Mouse (Mus musculus): ENCODE results near the gene Trpc4. TPM values are rescaled to one million over a fixed set of nuclear protein-coding genes. Genes with fewer than 3 reads are reported as not detected.

The Trpc4 gene
- polyA plus RNA-seq, 1 experiment from 2014 or later = 13.2 TPM

- Histone ChIP-seq H3K4me1 (no peaks in the 10 kb centered on the region), H3K27ac (replicated peaks) (no peak overlapping the region), H3K4me3 (no peak overlapping the region), H3K9ac (replicated peaks) (no peak overlapping the region), H3K36me3 (no peaks in the 10 kb centered on the region), H3K27me3 (no peaks in the 10 kb centered on the region), H3K9me3 (no peaks in the 10 kb centered on the region), H3K4me2 (replicated peaks) (no peak overlapping the region)
- WGBS = 67% methylated on average over 3 of the region's 3 CpGs
- ATAC-seq (replicated peaks) = no peak
Observed at GRCm38 (mm10) chr3:54210112-54210511, 54.3 kb downstream of the Trpc4 start.

DNA sequence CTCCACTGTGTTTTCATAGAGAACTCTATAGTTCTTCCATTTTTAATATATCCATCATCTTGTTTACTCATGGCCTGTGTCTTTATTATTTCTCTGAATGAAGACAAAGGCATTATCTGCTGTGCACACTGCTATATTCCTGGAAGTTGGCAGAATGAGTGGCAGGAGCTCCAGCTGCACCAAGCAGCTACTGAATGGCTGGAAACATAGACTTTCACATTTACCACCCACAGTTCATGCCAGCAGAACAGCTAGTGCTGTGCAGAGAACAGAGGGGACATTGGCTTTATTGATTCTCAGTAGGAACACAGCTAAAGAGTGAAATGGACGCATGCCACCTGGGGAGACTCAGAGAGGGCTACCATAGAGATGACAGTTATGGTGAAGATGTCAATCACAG is 55.6 kb downstream of the Trpc4 start:
- Histone ChIP-seq H3K4me1 (no peaks in the 10 kb centered on the region), H3K27me3 (no peaks in the 10 kb centered on the region), H3K27ac (replicated peaks) (no peak overlapping the region), H3K9ac (replicated peaks) (no peak overlapping the region), H3K4me3 (no peak overlapping the region), H3K36me3 (no peaks in the 10 kb centered on the region), H3K9me3 (no peaks in the 10 kb centered on the region), H3K4me2 (replicated peaks) (no peak overlapping the region)
- ATAC-seq (replicated peaks) = no peak
- WGBS = 83% methylated on average over 1 of the region's 1 CpGs

- H3K4me3 ChIP-seq = no peak overlapping the region
- no peak overlapping the region for H3K4me2 ChIP-seq (replicated peaks)
- H3K36me3 ChIP-seq = no peaks in the 10 kb centered on the region
- WGBS = 71% methylated on average over 8 of the region's 8 CpGs
- ATAC-seq (replicated peaks) = no peak
- no peak overlapping the region for H3K9ac ChIP-seq (replicated peaks)
- H3K4me1 ChIP-seq = no peaks in the 10 kb centered on the region; the same call in 1 of the 2 replicates
- no peaks in the 10 kb centered on the region for H3K9me3 ChIP-seq
- H3K27ac ChIP-seq (replicated peaks) = no peak overlapping the region
- no peaks in the 10 kb centered on the region for H3K27me3 ChIP-seq
Observed at GRCm38 (mm10) chr3:54222549-54222948, 66.7 kb downstream of the Trpc4 start.

DNA sequence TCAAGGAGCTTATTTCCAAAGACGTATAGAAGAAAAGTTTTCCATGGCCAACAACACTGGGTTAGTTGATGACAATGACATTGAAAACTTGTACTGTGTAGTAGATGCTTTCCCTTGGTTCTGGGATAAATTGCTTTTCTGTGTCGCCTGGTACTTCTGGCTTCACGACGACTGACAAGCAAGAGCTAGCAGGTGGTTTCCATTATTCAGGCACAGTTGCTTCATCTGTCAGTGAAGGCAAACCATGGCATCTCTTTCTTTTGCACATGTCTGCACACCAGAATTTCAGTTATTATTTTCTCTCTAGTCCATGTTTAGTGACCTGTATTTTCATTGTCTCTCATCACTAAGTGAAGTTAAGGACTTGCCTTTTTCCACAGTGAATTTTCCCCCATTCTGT is 72.6 kb downstream of the Trpc4 start:
- Histone ChIP-seq H3K4me3 (no peak overlapping the region), H3K9me3 (no peaks in the 10 kb centered on the region), H3K4me1 (peaks cover 4% of the 10 kb centered on the region; the same call in 1 of the 2 replicates), H3K27me3 (no peaks in the 10 kb centered on the region), H3K36me3 (no peaks in the 10 kb centered on the region), H3K9ac (replicated peaks) (no peak overlapping the region), H3K27ac (replicated peaks) (no peak overlapping the region), H3K4me2 (replicated peaks) (no peak overlapping the region)
- WGBS = 61% methylated on average over 4 of the region's 4 CpGs
- no peak for ATAC-seq (replicated peaks)

DNA sequence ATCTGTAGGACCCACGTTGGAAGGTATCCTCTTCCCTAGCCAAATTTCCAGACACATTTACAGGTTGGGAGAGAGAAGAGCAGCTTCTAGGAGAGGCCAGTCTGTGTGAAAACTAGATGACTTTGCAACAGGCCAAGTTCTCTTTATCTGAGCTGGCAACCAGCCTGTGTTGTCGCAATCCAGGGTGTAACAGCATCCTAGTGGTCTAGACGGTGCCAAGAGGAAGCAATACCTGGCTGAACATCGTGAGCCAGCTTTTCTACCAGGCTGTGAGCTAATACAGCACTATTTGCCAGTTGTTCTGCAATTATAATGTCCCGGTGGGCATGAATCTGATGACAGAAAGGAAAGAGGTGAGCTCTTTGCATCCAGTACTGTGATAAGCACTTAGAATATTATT is 83.1 kb downstream of the Trpc4 start:
- Histone ChIP-seq H3K27ac (replicated peaks) (no peak overlapping the region), H3K9me3 (no peaks in the 10 kb centered on the region), H3K4me3 (no peak overlapping the region), H3K27me3 (no peaks in the 10 kb centered on the region), H3K36me3 (no peaks in the 10 kb centered on the region), H3K4me2 (replicated peaks) (no peak overlapping the region), H3K4me1 (no peaks in the 10 kb centered on the region), H3K9ac (replicated peaks) (no peak overlapping the region)
- no peak for ATAC-seq (replicated peaks)
- 75% methylated on average over 5 of the region's 5 CpGs for WGBS

DNA sequence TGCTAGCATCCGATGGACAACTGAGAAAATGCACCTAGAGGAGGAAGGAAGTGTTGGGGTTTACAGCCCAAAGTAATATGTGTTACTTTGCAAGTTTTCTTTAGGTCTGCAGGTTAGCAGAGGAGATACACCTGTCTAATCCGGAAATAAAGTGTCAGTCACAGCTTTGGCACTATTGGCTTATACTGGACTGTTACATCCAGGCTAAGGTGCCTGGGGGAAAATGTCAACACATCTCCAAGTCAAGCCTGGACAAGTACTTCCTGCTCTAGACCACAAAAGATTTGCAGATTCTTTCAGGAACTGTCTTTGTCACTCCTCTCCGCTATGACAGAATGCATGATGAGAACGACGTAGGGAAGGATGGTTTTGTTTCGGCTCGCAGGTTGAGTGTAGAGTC is 83.6 kb downstream of the Trpc4 start:
- no peak for ATAC-seq (replicated peaks)
- WGBS = 94% methylated on average over 7 of the region's 7 CpGs

GRCm38 (mm10) chr3:54243136-54243535 is 87.3 kb downstream of the Trpc4 start:
- Histone ChIP-seq H3K9me3 (no peaks in the 10 kb centered on the region), H3K9ac (replicated peaks) (no peak overlapping the region), H3K4me3 (no peak overlapping the region), H3K27me3 (no peaks in the 10 kb centered on the region), H3K4me2 (replicated peaks) (no peak overlapping the region), H3K27ac (replicated peaks) (no peak overlapping the region), H3K4me1 (no peaks in the 10 kb centered on the region), H3K36me3 (no peaks in the 10 kb centered on the region)
- no peak for ATAC-seq (replicated peaks)
- WGBS = 85% methylated on average over 1 of the region's 1 CpGs

More for the DNA sequence above, 83.6 kb downstream of the Trpc4 start:
- Histone ChIP-seq H3K36me3 (no peaks in the 10 kb centered on the region), H3K4me1 (no peaks in the 10 kb centered on the region), H3K4me3 (no peak overlapping the region), H3K27ac (replicated peaks) (no peak overlapping the region), H3K9me3 (no peaks in the 10 kb centered on the region), H3K27me3 (no peaks in the 10 kb centered on the region), H3K9ac (replicated peaks) (no peak overlapping the region), H3K4me2 (replicated peaks) (no peak overlapping the region)

DNA sequence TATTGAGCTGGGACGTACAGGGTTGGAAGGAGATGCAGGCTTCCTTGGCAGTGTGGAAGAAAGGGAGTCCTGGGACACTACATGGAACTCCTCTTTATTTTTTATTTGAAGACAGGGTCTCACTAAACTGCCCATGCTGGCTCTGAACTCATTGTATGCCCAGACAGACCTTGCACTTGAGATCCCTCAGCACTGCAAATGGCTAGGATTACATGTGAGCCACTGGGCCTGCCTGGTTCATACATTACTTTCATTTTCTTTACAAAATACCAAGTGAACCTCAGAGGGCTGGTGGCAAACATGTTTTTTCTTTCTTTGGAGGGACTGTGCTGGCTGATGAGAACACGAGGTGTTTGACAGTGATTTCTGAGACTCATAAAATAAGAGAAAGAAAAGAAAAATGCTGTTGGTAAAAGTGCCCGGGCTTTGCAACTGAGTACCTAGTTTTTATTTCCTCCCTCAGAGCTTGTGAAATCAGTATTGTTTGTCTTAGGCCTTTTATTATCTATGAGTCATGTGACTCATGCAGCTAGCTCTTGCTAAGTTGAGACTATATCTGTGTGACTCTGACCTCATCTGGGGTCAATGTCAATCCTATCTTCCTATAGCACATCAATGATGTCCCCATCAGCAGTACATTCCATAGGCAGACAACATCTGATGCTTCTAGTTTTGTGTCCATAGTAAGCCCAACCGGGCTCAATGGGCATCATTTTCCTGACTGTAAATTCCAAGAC is 89.1 kb downstream of the Trpc4 start:
- WGBS = 86% methylated on average over 4 of the region's 4 CpGs

DNA sequence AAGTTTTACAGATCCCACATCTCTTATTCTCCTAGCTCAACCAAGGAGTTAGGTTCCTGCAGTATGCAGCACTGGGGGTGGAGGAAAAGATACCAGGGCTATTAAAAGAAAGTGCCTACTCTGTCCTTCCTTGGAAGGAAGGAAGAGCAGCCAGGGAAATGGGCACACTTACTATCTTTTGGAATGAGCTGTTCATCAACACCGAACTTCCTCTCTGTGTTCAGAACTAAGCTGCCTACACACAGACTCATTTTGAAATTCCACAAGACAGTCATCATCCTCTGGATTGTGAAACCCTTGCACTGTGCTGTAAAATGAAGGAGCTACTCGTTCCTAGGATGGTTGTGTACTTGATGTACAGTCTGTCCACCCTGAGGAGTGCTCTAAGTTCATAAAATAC is 90.6 kb downstream of the Trpc4 start:
- Histone ChIP-seq H3K9me3 (no peaks in the 10 kb centered on the region), H3K4me1 (no peaks in the 10 kb centered on the region), H3K27me3 (no peaks in the 10 kb centered on the region), H3K36me3 (no peaks in the 10 kb centered on the region), H3K4me2 (replicated peaks) (no peak overlapping the region), H3K4me3 (no peak overlapping the region), H3K9ac (replicated peaks) (no peak overlapping the region), H3K27ac (replicated peaks) (no peak overlapping the region)
- no peak for ATAC-seq (replicated peaks)
- 76% methylated on average over 2 of the region's 2 CpGs for WGBS

More for the DNA sequence above, 89.1 kb downstream of the Trpc4 start:
- Histone ChIP-seq H3K9ac (replicated peaks) (no peak overlapping the region), H3K9me3 (no peaks in the 10 kb centered on the region), H3K4me2 (replicated peaks) (no peak overlapping the region), H3K27me3 (no peaks in the 10 kb centered on the region), H3K27ac (replicated peaks) (no peak overlapping the region), H3K4me3 (no peak overlapping the region), H3K4me1 (no peaks in the 10 kb centered on the region), H3K36me3 (no peaks in the 10 kb centered on the region)
- ATAC-seq (replicated peaks) = no peak

- H3K4me2 ChIP-seq (replicated peaks) = no peak overlapping the region
- H3K27me3 ChIP-seq = no peaks in the 10 kb centered on the region
- no peak for ATAC-seq (replicated peaks)
- no peaks in the 10 kb centered on the region for H3K4me1 ChIP-seq
- H3K4me3 ChIP-seq = no peak overlapping the region
- no peak overlapping the region for H3K27ac ChIP-seq (replicated peaks)
- no peaks in the 10 kb centered on the region for H3K36me3 ChIP-seq
- no peak overlapping the region for H3K9ac ChIP-seq (replicated peaks)
- H3K9me3 ChIP-seq = no peaks in the 10 kb centered on the region
- WGBS = 91% methylated on average over 6 of the region's 6 CpGs
Observed at GRCm38 (mm10) chr3:54249311-54249710, 93.5 kb downstream of the Trpc4 start.

- Histone ChIP-seq H3K4me2 (replicated peaks) (no peak overlapping the region), H3K36me3 (no peaks in the 10 kb centered on the region), H3K27me3 (no peaks in the 10 kb centered on the region), H3K9me3 (no peaks in the 10 kb centered on the region), H3K27ac (replicated peaks) (no peak overlapping the region), H3K4me3 (no peak overlapping the region), H3K9ac (replicated peaks) (no peak overlapping the region), H3K4me1 (no peaks in the 10 kb centered on the region)
- WGBS = 93% methylated on average over 1 of the region's 1 CpGs
- no peak for ATAC-seq (replicated peaks)
Observed at GRCm38 (mm10) chr3:54266943-54267342, 111.1 kb downstream of the Trpc4 start.

DNA sequence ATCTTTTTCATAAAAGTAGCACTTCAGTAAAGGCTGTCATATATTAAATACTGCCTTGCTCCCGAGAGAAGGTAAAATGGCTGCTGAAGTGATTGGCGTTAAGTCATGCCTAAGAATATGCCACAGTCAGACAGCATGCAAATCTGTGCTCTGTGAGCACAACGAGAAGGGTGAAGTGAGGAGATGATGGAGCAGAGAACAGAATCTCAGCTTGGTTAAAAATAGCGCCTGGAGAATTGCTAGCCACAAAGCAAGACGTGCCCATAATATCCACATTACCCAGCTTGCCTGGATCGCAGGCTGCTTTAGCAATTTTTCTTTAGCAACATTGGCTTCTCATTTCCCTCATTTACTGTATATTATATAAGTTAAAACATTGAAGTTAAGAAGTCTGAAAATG is 113.3 kb downstream of the Trpc4 start:
- H3K9me3 ChIP-seq = no peaks in the 10 kb centered on the region
- H3K4me2 ChIP-seq (replicated peaks) = no peak overlapping the region
- H3K27me3 ChIP-seq = no peaks in the 10 kb centered on the region
- no peak for ATAC-seq (replicated peaks)
- H3K27ac ChIP-seq (replicated peaks) = no peak overlapping the region
- no peaks in the 10 kb centered on the region for H3K36me3 ChIP-seq
- no peaks in the 10 kb centered on the region for H3K4me1 ChIP-seq
- no peak overlapping the region for H3K9ac ChIP-seq (replicated peaks)
- WGBS = 77% methylated on average over 6 of the region's 6 CpGs
- no peak overlapping the region for H3K4me3 ChIP-seq

- Histone ChIP-seq H3K4me2 (replicated peaks) (no peak overlapping the region), H3K9me3 (no peaks in the 10 kb centered on the region), H3K4me3 (no peak overlapping the region), H3K27me3 (no peaks in the 10 kb centered on the region), H3K9ac (replicated peaks) (no peak overlapping the region), H3K4me1 (no peaks in the 10 kb centered on the region), H3K36me3 (no peaks in the 10 kb centered on the region), H3K27ac (replicated peaks) (no peak overlapping the region)
- ATAC-seq (replicated peaks) = no peak
- WGBS = 82% methylated on average over 7 of the region's 7 CpGs
Observed at GRCm38 (mm10) chr3:54274651-54275050, 118.8 kb downstream of the Trpc4 start.
